Mouse (Mus musculus) liver, adult 2 months (tissue): ENCODE data around the gene Thbd.

Experiments
- CTCF ChIP-seq: fragments of 200-500 bp; IDR thresholded peaks from 2 replicates; pipeline ENCODE4 v1.5.1; 2011; ENCODE audit warnings: low read depth, low read length, control low read depth
- POLR2A ChIP-seq: fragments of 200-500 bp; IDR thresholded peaks from 2 replicates; pipeline ENCODE4 v1.6.1; 2011; ENCODE audit warnings: low read length, control low read depth; ENCODE audit not compliant: insufficient read depth; ENCODE audit errors: extremely low read depth

- TF ChIP-seq CTCF (no peak), POLR2A (no peak)
Measured at GRCm38 (mm10) chr2:148398901-148399685, 8.9 kb downstream of the Thbd start.
